Mouse (Mus musculus): ENCODE data around the gene Gal3st1. TPM values are rescaled to one million over a fixed set of nuclear protein-coding genes. Genes with fewer than 3 reads are reported as not detected.
A peak's percentile ranks its signal among the peaks of the same experiment; 100 is the strongest.
"Not testable (repeated sequence)": the region's sequence is repeated elsewhere in the genome, so short reads cannot be mapped to it uniquely, and the experiment has no call there.

Gal3st1 gene
- total RNA-seq, 1 experiment from 2014 or later = 1.0 TPM

DNA sequence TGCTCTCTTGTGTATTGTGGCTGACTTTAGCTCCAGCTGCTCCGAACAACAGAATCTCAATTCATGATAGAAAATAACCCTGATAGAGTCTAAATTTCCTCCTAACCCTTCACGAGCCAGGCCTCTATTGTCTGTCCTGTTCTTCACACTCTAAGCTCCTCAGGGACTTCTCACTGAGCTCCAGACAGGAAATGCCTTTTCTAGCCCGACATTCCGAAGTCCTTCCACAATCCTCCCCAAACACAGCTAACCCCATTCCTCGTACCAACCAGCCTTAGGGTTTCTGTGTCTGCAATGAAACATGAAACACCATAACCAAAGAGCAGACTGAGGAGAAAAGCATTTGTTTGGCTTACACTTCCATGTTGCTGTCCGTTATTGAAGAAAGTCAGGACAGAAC is 1.9 kb upstream of the Gal3st1 start:
- ATAC-seq (replicated peaks; ENCODE audit: low read depth, poor library complexity, severe bottlenecking) = no peak

DNA sequence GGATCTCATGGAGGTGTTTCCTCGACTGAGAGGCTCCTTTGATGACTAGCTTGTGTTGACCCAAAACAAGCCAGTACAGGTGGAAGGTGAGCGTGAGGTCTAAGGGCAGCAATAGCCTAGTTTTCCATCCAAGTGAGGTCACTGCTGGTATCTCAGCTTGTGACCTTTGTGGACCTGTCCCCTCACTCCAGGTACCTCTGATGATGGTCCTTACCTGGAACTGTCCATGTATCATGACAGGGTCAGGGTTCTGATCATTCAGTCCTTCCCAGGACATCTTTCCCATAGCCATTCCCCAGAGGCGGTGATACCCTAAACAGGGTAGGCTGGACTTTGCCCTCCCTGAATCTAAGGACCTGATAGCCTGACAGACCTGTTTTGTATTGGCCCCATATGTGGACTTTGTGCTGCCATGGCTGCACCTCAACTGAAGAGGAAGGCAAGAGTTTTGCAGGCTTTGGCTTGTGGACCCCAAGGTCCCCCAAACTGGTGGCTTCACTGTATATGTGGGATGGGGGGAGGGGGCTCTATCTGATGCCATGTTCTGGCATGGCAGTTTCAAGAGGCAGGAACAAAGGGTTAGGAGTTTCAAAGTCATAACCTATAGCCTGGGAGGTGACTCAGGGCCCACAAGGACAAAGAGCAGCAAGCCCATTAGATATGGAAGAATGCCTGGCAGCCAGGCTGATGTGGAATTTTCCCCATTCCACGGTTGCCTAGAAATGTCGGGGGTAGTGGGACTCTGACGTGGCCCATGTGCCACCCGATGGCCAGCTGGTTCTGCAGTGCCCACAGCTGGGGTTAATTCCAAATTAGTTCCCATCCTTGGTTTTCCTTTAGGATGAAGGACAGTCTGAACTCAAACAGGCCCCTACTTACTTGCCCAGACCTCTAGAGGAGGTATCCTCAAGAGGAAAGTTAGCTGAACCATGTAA is 894 bp upstream of the Gal3st1 start:
- no peak for ATAC-seq (replicated peaks; ENCODE audit: low read depth, poor library complexity, severe bottlenecking)

DNA sequence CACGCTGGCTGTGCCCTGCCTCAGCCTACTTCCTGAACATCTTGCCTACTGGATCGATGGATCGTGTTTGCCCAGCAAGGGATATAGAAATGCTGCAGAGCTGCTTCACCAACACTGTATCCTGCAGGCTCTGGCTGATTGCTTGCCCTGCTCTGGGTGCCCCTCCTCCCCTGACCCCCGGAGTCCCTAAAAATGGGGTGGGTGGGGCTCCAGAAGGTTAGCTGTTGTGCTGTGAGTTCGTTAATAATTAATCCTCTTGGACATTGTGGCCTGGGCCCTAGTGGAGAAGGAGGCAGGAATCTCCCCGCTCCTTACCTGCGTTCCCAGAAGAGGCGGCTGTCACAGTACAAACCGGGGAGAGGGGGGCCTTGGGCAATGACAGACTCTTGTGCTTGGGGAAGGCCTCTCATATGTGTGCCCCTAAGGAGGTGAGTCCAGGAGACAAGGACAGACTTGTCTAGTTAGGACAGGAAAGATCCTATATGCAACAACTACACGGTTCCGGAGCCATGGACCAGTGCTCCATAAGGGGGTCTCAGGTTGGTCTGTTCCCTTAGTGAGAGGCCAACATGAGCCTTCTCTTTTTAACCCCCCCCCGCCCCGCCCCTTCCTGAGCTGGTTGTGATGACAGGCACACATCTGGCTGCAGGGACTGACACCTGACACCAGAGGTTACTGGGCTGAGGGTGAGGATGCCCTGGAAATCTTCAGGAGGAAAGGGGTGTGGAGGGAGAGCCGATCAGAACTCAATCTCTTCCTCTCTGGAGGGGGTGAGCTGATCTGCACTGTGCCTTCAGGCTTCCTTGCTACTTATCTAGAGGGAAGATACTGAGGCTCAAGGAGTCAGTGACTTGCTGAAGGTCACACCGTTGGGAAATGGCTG is 668 bp downstream of the Gal3st1 start:
- no peak for ATAC-seq (replicated peaks; ENCODE audit: low read depth, poor library complexity, severe bottlenecking)

DNA sequence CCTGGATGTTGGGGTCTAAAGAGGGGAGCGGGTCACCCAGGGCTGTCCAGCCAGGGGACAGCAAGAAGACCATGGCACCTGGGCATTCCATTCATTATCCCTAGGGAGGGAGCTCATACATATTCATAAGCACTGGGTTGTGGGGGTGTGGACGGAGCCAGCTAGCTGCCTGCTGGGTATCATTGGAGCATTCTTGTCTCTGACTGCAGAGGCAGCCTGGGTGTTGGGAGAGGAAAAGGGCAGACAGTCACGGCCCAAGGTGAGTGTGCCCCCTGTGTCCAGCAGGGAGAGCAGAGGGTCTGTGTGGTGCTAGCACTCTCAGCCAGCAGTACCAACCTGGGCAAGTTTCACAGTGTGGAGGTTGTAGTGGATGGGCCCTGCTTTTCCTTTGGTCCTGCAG is 6.3 kb downstream of the Gal3st1 start:
- ATAC-seq (replicated peaks; ENCODE audit: low read depth, poor library complexity, severe bottlenecking) = no peak

DNA sequence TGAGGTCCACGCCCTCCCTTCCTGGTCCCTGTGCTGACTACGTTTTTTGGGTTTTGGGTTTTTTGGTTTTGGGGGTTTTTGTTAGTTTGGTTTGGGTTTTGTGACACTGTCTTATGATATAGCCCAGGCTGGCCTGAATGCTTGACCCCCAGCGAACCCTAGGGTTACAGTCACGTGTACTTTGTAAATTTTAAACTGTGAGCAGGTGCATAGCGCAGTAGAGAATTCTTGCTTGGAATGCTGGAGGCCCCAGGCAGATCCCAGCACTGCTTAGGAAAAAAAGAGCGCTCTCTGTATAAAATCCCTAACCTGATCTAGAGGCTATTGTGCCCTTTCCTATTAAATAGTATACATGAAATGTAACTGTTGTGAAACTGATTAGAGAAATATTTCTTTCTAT is 9.7 kb downstream of the Gal3st1 start:
- ATAC-seq (replicated peaks; ENCODE audit: low read depth, poor library complexity, severe bottlenecking) = no peak

DNA sequence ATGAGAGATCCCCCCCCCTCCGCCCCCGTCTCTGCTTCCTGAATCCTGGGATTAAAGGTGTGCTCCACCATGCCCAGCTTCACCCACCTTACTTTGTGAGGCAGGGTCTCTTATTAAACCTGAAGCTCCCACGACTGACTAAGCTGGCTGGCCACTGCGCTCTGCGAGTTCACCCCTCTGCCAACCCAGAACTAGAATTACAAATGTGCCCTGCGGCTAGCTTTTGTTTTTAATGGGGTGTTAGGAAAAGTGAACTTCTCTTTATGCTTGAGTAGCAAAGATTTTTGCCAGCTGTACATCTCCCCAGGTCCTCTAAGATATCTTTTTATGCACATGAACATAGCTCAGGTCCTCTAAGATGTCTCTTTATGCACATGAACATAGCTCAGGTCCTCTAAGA is 10.5 kb downstream of the Gal3st1 start:
- ATAC-seq (replicated peaks; ENCODE audit: low read depth, poor library complexity, severe bottlenecking) = no peak

DNA sequence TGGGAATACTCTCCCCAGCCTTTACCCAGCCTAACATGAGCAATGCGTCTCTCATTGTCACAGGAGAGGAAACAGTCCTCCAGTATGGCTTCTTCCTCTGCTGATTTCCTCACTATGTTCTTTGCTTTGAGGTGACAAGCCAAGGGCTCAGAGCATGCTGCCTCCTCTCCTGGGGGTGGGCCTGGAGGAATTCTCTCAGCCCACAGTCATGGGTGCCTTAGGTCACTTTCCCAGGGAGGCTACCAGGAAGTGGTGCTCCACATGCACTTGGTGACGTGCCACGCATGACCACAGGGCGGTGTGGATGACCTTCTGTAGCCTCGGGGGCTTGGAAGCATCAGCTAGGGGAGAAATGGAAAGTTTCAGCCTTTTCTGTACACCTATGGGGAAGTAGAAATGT is 12.1 kb downstream of the Gal3st1 start:
- ATAC-seq (replicated peaks; ENCODE audit: low read depth, poor library complexity, severe bottlenecking) = no peak

DNA sequence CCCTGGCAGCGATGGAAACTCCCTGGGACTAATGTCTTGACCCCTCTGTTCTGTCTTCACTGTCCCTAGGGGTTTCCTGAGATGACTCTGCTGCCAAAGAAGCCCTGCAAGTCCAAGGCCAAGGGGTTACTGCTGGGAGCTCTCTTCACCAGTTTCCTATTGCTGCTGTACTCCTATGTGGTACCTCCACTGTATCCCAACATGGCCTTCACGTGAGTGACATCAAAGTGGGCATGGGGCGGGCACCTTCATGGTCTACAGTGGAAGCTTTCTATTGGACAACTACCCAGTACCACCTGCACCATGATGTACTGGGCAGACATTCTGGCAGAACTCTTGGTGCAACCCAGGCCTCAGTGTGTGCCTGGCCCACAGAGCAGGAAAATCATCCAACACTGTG is 13.4 kb downstream of the Gal3st1 start:
- no peak for ATAC-seq (replicated peaks; ENCODE audit: low read depth, poor library complexity, severe bottlenecking)

DNA sequence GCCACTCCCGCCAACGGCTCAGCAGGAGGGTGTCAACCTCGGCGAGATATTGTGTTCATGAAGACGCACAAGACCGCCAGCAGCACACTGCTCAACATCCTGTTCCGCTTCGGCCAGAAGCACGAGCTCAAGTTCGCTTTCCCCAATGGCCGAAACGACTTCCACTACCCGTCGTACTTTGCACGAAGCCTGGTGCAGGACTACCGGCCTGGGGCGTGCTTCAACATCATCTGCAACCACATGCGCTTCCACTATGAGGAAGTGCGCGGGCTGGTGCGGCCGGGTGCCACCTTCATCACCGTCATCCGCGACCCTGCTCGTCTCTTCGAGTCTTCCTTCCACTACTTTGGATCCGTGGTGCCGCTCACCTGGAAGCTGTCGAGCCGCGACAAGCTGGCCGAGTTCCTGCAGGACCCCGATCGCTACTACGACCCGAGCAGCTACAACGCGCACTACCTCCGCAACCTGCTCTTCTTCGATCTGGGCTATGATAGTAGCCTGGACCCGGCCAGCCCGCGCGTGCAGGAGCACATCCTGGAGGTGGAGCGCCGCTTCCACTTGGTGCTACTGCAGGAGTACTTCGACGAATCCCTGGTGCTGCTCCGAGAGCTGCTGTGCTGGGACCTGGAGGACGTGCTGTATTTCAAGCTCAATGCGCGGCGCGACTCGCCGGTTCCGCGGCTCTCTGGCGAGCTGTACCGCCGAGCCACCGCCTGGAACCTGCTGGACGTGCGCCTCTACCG is 14.7 kb downstream of the Gal3st1 start:
- peak; percentile 73 for ATAC-seq (replicated peaks; ENCODE audit: low read depth, poor library complexity, severe bottlenecking)

DNA sequence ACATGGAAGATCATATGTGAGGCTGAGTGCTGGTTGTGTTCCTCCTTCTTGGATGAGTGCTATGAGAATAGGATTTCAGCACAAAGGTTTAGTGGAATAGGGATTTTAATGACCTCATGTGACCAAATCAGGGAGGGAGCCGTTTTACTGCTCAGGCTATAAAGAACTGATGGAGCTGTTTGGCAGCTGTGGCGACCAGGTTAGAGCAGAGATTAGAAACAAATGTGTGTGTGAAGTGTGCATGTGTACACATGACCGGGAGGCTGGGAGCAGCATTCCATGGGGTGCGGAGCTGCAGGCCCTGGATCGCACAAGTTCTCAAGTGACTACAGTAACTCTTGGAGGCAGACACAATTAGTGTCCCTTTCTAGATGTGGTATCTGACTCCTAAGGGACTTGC is 16.1 kb downstream of the Gal3st1 start:
- ATAC-seq (replicated peaks; ENCODE audit: low read depth, poor library complexity, severe bottlenecking) = no peak

DNA sequence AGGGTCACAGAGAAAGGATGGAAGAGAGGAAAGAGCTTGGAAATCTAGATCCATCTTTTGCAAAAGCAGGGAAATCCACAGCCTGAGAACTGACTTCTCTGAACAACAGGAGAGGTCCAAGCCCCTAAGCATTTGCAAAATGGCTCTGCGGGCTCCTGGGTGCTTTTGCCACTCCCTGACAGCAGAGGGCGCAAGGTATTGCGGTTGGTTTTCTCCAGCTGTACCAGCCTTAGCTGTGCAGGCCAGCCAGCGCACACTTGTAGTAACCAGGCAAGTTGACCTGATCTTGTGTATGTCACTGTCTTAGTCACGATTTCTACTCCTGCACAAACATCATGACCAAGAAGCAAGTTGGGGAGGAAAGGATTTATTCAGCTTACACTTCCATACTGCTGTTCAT is 18.2 kb downstream of the Gal3st1 start:
- ATAC-seq (replicated peaks; ENCODE audit: low read depth, poor library complexity, severe bottlenecking) = peak; percentile 83

DNA sequence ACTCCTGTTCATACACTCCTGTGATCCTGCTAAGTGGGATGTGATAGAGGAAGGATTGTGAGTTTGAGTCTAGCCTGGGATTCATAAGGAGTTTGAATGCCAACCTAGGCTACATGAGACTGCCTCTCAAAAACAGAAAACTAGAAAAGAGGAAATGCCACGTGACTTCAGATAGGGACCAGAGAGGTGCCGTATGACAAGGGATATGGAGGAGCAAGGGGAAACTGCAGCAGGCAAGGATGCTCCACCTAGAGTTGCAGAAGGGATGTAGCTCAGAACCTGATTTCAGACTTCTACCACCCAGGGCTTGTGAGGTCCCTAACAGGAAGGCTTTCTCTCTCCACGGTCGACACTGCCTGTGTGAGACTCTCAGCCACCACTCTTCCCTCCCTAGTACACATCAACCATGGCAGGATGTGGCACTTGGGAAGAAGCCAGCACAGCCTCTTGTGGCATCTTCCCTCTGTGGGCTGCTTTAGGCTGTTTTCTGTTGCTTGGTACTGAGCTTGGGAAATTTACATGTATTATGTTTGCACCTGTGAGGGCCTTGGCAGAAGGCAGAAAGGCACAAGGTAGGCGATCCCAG is 21.9 kb downstream of the Gal3st1 start:
- peak; percentile 53 for ATAC-seq (replicated peaks; ENCODE audit: low read depth, poor library complexity, severe bottlenecking)

DNA sequence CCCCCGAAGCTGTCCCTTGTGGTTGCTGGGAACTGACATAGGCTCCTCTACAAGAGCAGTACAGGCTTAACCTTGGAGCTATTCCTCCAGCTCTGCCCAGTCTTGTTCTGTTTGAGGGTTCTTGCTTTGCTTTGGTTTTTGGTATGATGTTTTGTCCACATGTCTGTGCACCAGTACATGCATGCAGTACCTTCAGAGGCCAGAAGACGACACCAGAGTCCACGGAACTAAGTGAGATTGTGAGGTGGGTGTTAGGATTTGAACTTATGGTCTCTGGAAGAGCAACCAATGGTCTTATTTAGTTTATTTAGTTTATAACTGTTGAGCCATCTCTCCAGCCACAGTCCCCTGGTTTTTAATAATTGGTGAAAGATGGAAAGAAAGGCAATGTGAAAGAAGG is 23.0 kb downstream of the Gal3st1 start:
- ATAC-seq (replicated peaks; ENCODE audit: low read depth, poor library complexity, severe bottlenecking) = no peak

DNA sequence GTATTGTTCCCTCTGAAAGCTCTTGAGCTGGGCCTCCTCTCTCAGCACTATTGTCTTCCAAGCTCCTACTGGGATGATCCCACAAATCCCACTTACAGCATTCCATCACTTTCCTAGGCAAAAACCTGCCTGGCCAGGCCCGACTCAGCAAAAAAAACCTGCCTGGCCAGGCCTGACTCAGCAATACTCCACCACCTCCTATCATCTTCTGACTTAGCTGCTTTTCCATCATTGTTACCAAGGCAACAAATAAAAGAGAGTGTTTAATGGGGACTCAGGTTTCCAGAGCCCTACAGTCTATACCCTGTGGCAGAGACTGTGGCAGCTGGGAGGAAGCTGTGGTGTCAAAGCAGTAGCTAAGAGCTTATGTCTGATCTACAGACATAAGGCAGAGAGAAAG is 29.2 kb downstream of the Gal3st1 start:
- no peak for ATAC-seq (replicated peaks; ENCODE audit: low read depth, poor library complexity, severe bottlenecking)

DNA sequence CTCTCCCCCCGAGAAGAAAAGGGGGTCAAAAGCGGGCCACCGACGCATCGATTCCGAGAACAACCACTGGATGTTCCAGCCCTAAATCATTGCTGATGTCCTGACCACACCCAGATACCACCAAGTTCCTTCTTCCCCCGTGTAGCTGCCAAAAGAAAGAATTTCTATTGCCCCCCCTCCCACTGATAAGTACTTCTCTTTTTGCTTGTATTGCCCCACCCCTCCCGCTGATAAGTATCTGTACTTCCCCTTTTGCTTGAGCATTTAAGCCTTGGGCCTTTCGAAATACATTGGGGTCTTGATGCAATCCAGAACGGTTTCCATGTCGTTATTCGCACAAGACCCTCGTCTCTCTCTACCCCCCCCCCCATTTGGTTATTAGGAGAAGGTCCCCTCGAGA is 32.4 kb downstream of the Gal3st1 start:
- not testable (repeated sequence) for ATAC-seq (replicated peaks; ENCODE audit: low read depth, poor library complexity, severe bottlenecking)

DNA sequence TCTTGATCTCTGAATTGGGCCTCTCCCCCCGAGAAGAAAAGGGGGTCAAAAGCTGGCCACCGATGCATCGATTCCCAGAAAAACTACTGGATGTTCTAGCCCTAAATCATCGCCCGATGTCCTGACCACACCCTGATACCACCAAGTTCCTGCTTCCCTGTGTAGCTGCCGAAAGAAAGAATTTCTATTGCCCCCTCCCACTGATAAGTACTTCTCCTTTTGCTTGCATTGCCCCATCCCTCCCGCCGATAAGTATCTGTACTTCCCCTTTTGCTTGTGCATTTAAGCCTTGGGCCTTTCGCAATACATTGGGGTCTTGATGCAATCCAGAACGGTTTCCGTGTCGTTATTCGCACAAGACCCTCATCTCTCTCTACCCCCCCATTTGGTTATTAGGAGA is 38.7 kb downstream of the Gal3st1 start:
- ATAC-seq (replicated peaks; ENCODE audit: low read depth, poor library complexity, severe bottlenecking) = not testable (repeated sequence)

DNA sequence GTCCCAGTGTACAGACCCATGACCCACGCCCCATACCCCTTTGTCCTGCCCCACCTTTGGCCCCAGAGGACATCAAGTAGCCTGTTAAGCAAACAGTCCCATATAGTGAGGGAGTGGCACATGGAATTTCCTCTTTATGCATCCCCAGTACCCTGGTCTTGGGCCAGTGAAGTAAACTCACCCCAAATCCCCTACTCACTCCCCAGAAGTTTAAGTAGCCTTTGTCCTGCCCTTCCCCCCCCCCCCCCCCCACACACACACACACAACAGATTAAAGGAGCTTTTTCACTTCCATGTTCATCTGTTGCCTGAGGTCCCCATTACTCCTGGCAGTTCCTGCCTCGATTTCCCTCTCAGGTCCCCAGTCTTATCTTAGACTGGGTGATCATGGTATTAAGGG is 39.9 kb downstream of the Gal3st1 start:
- no peak for ATAC-seq (replicated peaks; ENCODE audit: low read depth, poor library complexity, severe bottlenecking)

DNA sequence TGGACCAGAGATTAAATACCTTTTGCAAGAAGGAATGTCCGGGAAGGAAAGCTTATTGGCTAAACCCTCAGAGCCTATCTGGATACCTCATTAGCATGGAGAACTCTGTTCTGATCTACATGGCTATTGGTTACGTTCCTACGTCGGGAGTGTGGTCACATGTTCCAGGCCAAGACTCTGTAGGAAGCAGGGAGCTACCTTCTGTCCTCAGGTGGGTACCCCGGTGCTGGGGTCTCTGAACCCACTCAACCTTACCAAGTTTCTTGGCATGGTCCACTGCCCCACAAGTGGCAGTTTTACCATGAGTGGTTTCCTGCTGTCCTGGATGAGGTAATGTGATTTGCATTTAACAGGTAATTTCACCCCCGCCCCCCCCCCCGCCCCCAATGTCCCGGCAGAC is 43.6 kb downstream of the Gal3st1 start:
- ATAC-seq (replicated peaks; ENCODE audit: low read depth, poor library complexity, severe bottlenecking) = no peak

DNA sequence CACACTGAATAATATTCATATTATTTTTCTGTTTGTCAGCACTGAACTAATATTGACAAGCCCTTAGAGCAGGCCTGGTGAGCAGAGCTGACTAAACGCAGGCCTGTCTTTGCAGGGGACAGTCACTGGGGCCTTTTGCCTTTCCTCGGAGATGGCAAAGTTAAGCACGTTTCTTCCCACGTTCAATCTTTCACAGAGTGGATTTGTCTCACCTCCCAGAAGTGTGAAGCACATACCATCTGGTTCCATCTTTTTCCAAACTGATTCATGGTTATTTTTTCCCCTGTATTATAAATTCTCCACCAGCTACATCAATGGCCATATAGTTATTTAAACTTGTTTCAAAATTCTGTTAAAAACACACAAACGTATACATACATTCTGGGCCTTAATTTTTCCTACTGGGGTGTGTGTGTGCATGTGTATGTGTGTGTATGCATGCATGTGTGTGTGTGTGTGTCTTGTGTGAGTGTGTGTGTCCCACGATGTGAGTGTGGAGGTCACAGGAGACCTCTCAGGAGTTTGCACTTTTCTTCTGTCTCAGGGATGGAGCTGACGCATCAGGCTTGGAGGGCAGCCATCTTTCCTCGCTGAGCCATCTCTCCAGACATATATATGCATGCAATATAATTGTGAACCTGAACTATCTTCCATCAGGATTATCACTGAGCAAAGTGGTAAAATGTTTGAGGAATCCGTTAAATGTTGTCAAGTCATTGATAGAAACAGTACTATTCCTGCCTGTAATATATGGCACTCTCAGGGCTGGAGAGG is 44.3 kb downstream of the Gal3st1 start:
- ATAC-seq (replicated peaks; ENCODE audit: low read depth, poor library complexity, severe bottlenecking) = no peak

Data from common myeloid progenitor, adult 5-6 weeks (primary cell).